Mouse (Mus musculus) intestine, embryonic 15.5 days (tissue): ENCODE measurements around the gene Gm21972. TPM values are rescaled to one million over a fixed set of nuclear protein-coding genes. Genes with fewer than 3 reads are reported as not detected.

ENCODE experiments used
- ATAC-seq: fragments of 200-750 bp; cut with Nextera tagmentation; 2 replicates; pipeline ENCODE4 v1.8.0; 2017; ENCODE audit warnings: moderate TSS enrichment, moderate library complexity
- H3K27ac ChIP-seq: fragments of 300-500 bp; sonication (generic); 2 replicates; pipeline ENCODE4 v1.5.1; 2015; ENCODE audit warnings: mild to moderate bottlenecking, inconsistent platforms
- H3K27me3 ChIP-seq: fragments of 300-500 bp; sonication (generic); replicated peaks from 2 replicates; pipeline ENCODE4 v1.6.1; 2015; ENCODE audit warnings: inconsistent platforms
- H3K36me3 ChIP-seq: fragments of 300-500 bp; sonication (generic); 2 replicates; pipeline ENCODE4 v1.6.1; 2015; ENCODE audit warnings: inconsistent platforms
- H3K4me1 ChIP-seq: fragments of 300-500 bp; sonication (generic); replicated peaks from 2 replicates; pipeline ENCODE4 v1.6.1; 2015; ENCODE audit warnings: inconsistent platforms
- H3K4me2 ChIP-seq: fragments of 300-500 bp; sonication (generic); replicated peaks from 2 replicates; pipeline ENCODE4 v1.6.1; 2015; ENCODE audit warnings: mild to moderate bottlenecking, inconsistent platforms
- H3K4me3 ChIP-seq: fragments of 300-500 bp; sonication (generic); replicated peaks from 2 replicates; pipeline ENCODE4 v1.5.1; 2015; ENCODE audit warnings: inconsistent platforms
- H3K9ac ChIP-seq: fragments of 300-500 bp; sonication (generic); 2 replicates; pipeline ENCODE4 v1.6.1; 2015; ENCODE audit warnings: inconsistent platforms
- H3K9me3 ChIP-seq: fragments of 300-500 bp; sonication (generic); 2 replicates; pipeline ENCODE4 v1.6.1; 2016; ENCODE audit warnings: inconsistent platforms
- WGBS: fragments of 180-500 bp; shearing (Covaris S2); methylation state at CpG from one replicate; pipeline ENCODE4 v1.1.7; 2015; 5-methylcytosine and 5-hydroxymethylcytosine counted together
- polyA plus RNA-seq: library from polyadenylated mRNA; unstranded; fragments of >200 nt; fragmentation: Nextera tagmentation; extraction: Ambion mirVana; gene quantifications from 2 replicates; pipeline ENCODE4 v1.2.1, GENCODE M21; 2015

Gm21972 gene
- polyA plus RNA-seq, 1 experiment from 2014 or later: not detected

DNA sequence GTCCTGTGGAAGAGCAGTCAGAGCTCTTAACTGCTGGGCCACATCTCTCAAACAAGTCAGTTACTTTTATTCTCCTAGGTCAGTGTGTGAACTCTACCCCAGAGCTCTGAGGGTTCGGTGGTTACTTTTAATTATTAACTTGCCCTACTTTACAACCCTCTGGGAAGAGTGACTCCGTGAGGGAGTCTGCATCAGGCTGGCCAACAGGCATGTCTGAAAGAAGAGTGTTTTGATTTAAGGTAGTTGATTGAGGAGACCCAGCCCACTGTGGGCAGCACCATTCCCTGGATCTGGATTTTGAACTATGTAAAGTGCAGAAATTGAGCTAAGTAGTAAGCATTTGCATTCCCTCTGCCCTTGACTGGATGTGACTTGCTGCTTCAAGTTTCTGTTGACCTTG lies 42.6 kb downstream of the Gm21972 start:
- 48% methylated on average over 2 of the region's 2 CpGs for WGBS
- peak; percentile 90 for ATAC-seq
- Histone ChIP-seq H3K4me3 (no peak overlapping the region), H3K4me1 (0 out of 2 replicates have a peak, but pooled peaks cover 2% of the 10 kb centered on the region), H3K9me3 (no peaks in the 10 kb centered on the region), H3K9ac (no peak overlapping the region), H3K4me2 (no peak overlapping the region), H3K27ac (peak overlapping the region; percentile 8; the same call in 1 of the 2 replicates), H3K27me3 (no peaks in the 10 kb centered on the region), H3K36me3 (no peaks in the 10 kb centered on the region)

- peak; percentile 31 for ATAC-seq
- no peaks in the 10 kb centered on the region for H3K27me3 ChIP-seq
- no peak overlapping the region for H3K9ac ChIP-seq
- H3K36me3 ChIP-seq: no peaks in the 10 kb centered on the region
- H3K4me3 ChIP-seq: no peak overlapping the region
- 49% methylated on average over 7 of the region's 7 CpGs for WGBS
- H3K4me1 ChIP-seq: 0 out of 2 replicates have a peak, but pooled peaks cover 2% of the 10 kb centered on the region
- no peaks in the 10 kb centered on the region for H3K9me3 ChIP-seq
- no peak overlapping the region for H3K4me2 ChIP-seq
- H3K27ac ChIP-seq: no peak overlapping the region
Observed at GRCm38 (mm10) chr1:86178462-86179253, 45.2 kb downstream of the Gm21972 start.

DNA sequence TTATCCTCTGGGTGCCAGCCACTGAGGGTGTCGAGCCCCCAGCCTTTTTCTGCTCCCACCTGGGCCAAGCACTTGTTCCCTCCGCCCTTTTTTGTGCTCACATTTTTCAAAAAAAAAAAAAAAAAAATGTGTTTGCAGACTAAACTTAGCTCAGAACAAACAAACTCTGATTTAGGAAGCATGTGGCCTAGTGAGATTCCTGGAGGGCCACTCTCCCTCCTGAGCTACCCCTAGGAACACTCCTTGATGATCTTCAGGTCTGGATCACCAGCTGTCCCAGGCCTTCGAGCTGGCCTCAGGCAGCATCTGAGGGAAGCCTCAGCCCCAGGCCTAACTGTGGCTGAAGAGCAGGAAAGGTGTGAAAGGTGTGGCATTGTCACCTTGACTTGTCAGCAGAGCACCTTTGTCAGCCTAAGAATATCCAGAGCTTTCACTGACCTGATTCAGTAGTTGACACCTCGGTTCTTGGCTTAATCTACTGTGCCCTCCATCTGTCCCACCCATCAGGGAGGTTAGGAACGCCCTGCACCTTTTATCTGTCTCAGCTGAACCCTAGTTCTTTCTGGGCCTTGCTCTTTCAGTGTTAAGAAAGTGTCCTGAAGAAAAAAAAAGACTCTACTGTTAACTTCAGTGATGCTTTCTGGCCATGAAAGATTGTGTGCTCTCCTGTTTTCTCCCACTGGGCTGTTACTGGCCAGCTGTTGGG lies 48.7 kb downstream of the Gm21972 start:
- Histone ChIP-seq H3K4me1 (0 out of 2 replicates have a peak, but pooled peaks cover 2% of the 10 kb centered on the region), H3K4me3 (no peak overlapping the region), H3K9me3 (no peaks in the 10 kb centered on the region), H3K27me3 (no peaks in the 10 kb centered on the region), H3K27ac (no peak overlapping the region), H3K36me3 (no peaks in the 10 kb centered on the region; the same call in 1 of the 2 replicates), H3K4me2 (no peak overlapping the region), H3K9ac (no peak overlapping the region)
- WGBS: 65% methylated on average over 5 of the region's 5 CpGs
- ATAC-seq: no peak

GRCm38 (mm10) chr1:86183577-86184263 lies 50.3 kb downstream of the Gm21972 start:
- Histone ChIP-seq H3K4me1 (0 out of 2 replicates have a peak, but pooled peaks cover 2% of the 10 kb centered on the region), H3K4me2 (no peak overlapping the region), H3K9ac (no peak overlapping the region), H3K27ac (no peak overlapping the region), H3K9me3 (no peaks in the 10 kb centered on the region), H3K4me3 (no peak overlapping the region), H3K36me3 (no peaks in the 10 kb centered on the region; the same call in 1 of the 2 replicates), H3K27me3 (no peaks in the 10 kb centered on the region)
- WGBS: 54% methylated on average over 4 of the region's 4 CpGs
- ATAC-seq: peak; percentile 72

DNA sequence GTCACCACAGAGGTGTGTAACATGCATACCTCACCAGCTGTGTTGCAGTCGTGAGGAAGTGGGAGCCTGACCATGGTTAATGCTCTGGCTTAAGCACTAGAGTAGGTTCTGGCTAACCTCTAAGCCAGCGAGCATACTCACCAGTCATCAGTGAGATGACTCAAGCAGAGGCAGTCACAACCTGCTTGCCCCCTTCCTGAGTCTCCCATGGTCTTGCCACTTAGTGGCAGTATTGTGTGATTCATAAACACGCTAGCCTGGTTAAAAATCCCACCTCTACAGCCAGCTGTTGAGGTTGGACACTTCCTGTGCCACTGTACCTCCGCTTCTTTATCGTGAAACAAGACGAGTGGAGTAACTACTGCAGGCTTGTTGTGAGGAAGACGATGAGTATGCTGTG lies 53.3 kb downstream of the Gm21972 start:
- no peaks in the 10 kb centered on the region for H3K27me3 ChIP-seq
- no peaks in the 10 kb centered on the region for H3K9me3 ChIP-seq
- H3K27ac ChIP-seq: no peak overlapping the region
- no peak overlapping the region for H3K4me2 ChIP-seq
- H3K4me1 ChIP-seq: no peaks in the 10 kb centered on the region
- ATAC-seq: no peak
- H3K9ac ChIP-seq: no peak overlapping the region
- WGBS: 86% methylated on average over 7 of the region's 7 CpGs
- H3K36me3 ChIP-seq: no peaks in the 10 kb centered on the region; the same call in 1 of the 2 replicates
- H3K4me3 ChIP-seq: no peak overlapping the region

DNA sequence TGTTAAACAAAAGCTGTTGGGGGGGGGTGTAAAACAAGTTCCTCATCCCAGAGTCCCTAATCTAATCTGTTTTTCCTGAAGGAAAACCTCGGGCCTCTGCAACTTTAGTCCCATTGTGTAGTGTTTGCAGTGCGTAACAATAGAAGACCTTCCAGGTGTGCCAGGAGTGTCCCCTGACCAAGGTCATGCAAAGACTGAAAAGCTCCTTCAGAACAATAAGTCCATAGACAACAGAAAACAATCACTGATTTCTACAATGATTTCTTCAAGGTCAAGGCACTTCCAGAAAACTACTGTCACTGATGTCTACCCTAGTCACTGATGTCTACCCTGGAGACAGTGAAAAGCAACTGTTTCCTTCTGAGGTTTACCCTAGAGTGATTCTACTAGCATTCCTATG lies 54.4 kb downstream of the Gm21972 start:
- no peaks in the 10 kb centered on the region for H3K4me1 ChIP-seq
- no peak for ATAC-seq
- H3K9ac ChIP-seq: no peak overlapping the region
- WGBS: 60% methylated on average over 2 of the region's 2 CpGs
- no peak overlapping the region for H3K4me2 ChIP-seq
- no peak overlapping the region for H3K4me3 ChIP-seq
- no peaks in the 10 kb centered on the region; the same call in 1 of the 2 replicates for H3K36me3 ChIP-seq
- H3K27ac ChIP-seq: no peak overlapping the region
- no peaks in the 10 kb centered on the region for H3K9me3 ChIP-seq
- H3K27me3 ChIP-seq: no peaks in the 10 kb centered on the region

DNA sequence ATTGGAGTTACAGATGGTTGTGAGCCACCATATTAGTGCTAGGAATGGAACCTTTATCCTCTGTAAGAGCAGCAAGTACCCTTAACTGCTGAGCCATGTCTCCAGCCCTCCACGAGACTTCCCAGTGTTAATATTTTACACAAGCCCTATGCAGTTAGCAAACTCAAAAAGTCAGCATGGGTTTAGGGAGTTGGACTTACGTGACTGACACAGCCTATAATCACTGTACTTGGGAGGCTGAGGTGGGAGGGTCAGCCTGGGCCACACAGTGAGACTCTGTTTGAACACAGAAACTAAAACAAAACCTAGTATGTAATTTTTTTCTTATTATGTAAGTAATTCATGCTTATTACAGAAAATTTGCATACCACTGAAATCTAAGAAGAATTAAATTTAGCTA lies 54.8 kb downstream of the Gm21972 start:
- no peak overlapping the region for H3K27ac ChIP-seq
- no peak for ATAC-seq
- no peak overlapping the region for H3K4me3 ChIP-seq
- H3K9me3 ChIP-seq: no peaks in the 10 kb centered on the region
- WGBS: 78% methylated on average over 2 of the region's 2 CpGs
- no peaks in the 10 kb centered on the region for H3K4me1 ChIP-seq
- no peaks in the 10 kb centered on the region; the same call in 1 of the 2 replicates for H3K36me3 ChIP-seq
- no peak overlapping the region for H3K9ac ChIP-seq
- no peaks in the 10 kb centered on the region for H3K27me3 ChIP-seq
- no peak overlapping the region for H3K4me2 ChIP-seq

GRCm38 (mm10) chr1:86189034-86189702 lies 55.7 kb downstream of the Gm21972 start:
- Histone ChIP-seq H3K36me3 (no peaks in the 10 kb centered on the region; the same call in 1 of the 2 replicates), H3K4me2 (no peak overlapping the region), H3K9ac (no peak overlapping the region), H3K27me3 (no peaks in the 10 kb centered on the region), H3K4me1 (no peaks in the 10 kb centered on the region), H3K27ac (no peak overlapping the region), H3K4me3 (no peak overlapping the region), H3K9me3 (no peaks in the 10 kb centered on the region)
- 0 out of 2 replicates have a peak, but pooled peaks have one; percentile 22 for ATAC-seq
- 77% methylated on average over 6 of the region's 6 CpGs for WGBS

DNA sequence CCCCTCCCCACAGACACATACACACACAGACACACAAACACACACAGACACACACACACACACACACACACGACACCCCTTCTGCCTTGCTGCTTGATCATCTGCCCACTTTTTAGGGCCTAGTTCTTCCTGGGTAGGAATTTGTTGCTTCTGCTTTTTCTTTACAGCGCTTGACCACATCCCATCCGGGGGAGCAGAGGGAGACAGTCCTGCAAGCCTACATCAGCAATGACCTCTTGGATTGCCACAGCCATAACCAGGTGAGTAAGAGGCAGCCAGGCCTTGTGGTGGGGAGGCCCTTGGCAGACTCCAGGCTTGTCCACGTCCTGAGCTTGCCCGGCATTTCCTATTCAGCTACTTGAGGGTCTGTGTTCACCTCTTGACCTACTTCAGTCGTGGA lies 57.4 kb downstream of the Gm21972 start:
- Histone ChIP-seq H3K4me1 (no peaks in the 10 kb centered on the region), H3K9me3 (no peaks in the 10 kb centered on the region), H3K27ac (no peak overlapping the region), H3K4me3 (no peak overlapping the region), H3K4me2 (no peak overlapping the region), H3K27me3 (no peaks in the 10 kb centered on the region), H3K9ac (no peak overlapping the region), H3K36me3 (no peaks in the 10 kb centered on the region; the same call in 1 of the 2 replicates)
- WGBS: 76% methylated on average over 6 of the region's 6 CpGs
- ATAC-seq: no peak

DNA sequence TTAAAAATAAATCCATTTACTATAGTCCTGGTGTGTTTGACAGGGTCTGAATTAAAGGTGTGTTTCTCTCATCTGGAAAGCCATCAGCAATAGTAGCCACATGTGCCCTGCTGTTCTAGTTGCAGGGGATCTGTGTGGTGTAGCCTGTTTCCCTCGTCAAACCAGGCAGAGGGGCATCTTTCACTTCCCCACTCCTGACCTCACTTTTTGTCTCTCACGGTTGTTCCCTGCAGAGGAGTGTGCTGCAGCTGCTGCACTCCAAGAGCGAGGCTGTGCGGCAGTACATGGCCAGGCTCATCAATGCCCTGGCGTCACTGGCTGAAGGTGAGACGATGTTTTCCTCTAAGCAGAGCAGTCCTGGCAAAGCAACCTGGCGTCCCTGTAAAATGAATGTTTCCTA lies 60.6 kb downstream of the Gm21972 start:
- Histone ChIP-seq H3K9ac (no peak overlapping the region), H3K4me1 (no peaks in the 10 kb centered on the region), H3K4me2 (no peak overlapping the region), H3K36me3 (0 out of 2 replicates have a peak, but pooled peaks cover under 1% of the 10 kb centered on the region), H3K27ac (no peak overlapping the region), H3K27me3 (no peaks in the 10 kb centered on the region), H3K4me3 (no peak overlapping the region), H3K9me3 (no peaks in the 10 kb centered on the region)
- no peak for ATAC-seq
- WGBS: 83% methylated on average over 7 of the region's 7 CpGs

DNA sequence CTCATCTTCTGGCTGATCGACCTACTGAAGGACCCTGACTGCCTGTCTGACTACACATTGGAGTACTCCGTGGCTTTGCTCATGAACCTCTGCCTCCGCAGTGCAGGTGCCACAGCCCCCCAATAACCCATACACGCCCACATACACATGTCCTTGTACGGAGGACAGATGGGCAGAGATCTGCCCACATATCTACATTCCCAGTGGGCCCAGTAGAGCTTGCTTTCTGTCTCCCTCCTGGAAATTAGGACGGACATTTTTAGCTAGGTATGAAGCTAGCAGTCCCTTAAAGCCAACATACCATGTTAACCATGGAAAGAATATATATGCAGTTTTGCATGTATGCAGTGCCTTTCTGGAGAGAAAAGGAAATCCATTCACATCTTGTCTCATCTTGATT lies 64.8 kb downstream of the Gm21972 start:
- H3K4me1 ChIP-seq: no peaks in the 10 kb centered on the region
- no peak overlapping the region for H3K4me2 ChIP-seq
- H3K9ac ChIP-seq: no peak overlapping the region
- H3K27ac ChIP-seq: no peak overlapping the region
- no peak for ATAC-seq
- H3K9me3 ChIP-seq: no peaks in the 10 kb centered on the region
- H3K4me3 ChIP-seq: no peak overlapping the region
- 93% methylated on average over 6 of the region's 6 CpGs for WGBS
- H3K36me3 ChIP-seq: 0 out of 2 replicates have a peak, but pooled peaks cover 4% of the 10 kb centered on the region
- H3K27me3 ChIP-seq: no peaks in the 10 kb centered on the region
